ENCODE assay signal across 8 mouse cellular contexts in genomic region chr6:119448321-119449059, GRCm38 (mm10). TPM values are rescaled to one million over a fixed set of nuclear protein-coding genes. Genes with fewer than 3 reads are reported as not detected.
A peak's percentile ranks its signal among the peaks of the same experiment; 100 is the strongest.
DNase-seq lines count a peak whose midpoint lies in the region; ATAC-seq lines count a peak whose summit lies in the region.

No protein-coding gene starts in this region.

- DNase-seq in adrenal gland, adult 18-20 months (ENCODE audit: low spot score in 2 of 2), result peak; percentile 30 to 33
- DNase-seq in forelimb bud, embryonic 11.5 days (ENCODE audit: low read depth, low spot score), result peak; percentile 41
- peak; percentile 38 for DNase-seq in neural tube, embryonic 11.5 days (ENCODE audit: low spot score)
- DNase-seq in cerebellum, adult 9-11 months, result no peak
- no peak for DNase-seq in layer of hippocampus, adult 9-11 months
- no peak for DNase-seq in layer of hippocampus, adult 8-10 months (ENCODE audit: low spot score in 2 of 2)

- H3K4me2 ChIP-seq in limb, embryonic 12.5 days, result peak overlapping the region; percentile 70
- H3K4me2 ChIP-seq in neural tube, embryonic 11.5 days (ENCODE audit: low read depth), result peak overlapping the region; percentile 49

- no peaks in the 10 kb centered on the region for H3K36me3 ChIP-seq in limb, embryonic 12.5 days
- no peaks in the 10 kb centered on the region for H3K36me3 ChIP-seq in neural tube, embryonic 11.5 days (ENCODE audit: control insufficient read depth, insufficient read depth, low read length)

- no peaks in the 10 kb centered on the region for H3K9me3 ChIP-seq in limb, embryonic 12.5 days
- H3K9me3 ChIP-seq in neural tube, embryonic 11.5 days (ENCODE audit: control insufficient read depth, low read length), result no peaks in the 10 kb centered on the region

- peak overlapping the region; percentile 38 for H3K4me3 ChIP-seq in limb, embryonic 12.5 days (replicated peaks)
- peak overlapping the region; percentile 23 for H3K4me3 ChIP-seq in neural tube, embryonic 11.5 days (ENCODE audit: low read depth, low read length)

- WGBS in limb, embryonic 12.5 days, result 7% methylated on average over 18 of the region's 18 CpGs
- 5% methylated on average over 18 of the region's 18 CpGs for WGBS in neural tube, embryonic 11.5 days

- peak; percentile 19 for ATAC-seq in CD4-positive, CD25-positive, alpha-beta regulatory T cell, adult 4 months
- no peak for ATAC-seq in limb, embryonic 12.5 days (ENCODE audit: insufficient number of reproducible peaks, insufficient read depth, low FRiP score, low TSS enrichment, low read depth)
- no peak for ATAC-seq in neural tube, embryonic 11.5 days (ENCODE audit: insufficient read depth, low FRiP score, low TSS enrichment)

- peaks cover 34% of the 10 kb centered on the region for H3K4me1 ChIP-seq in limb, embryonic 12.5 days (replicated peaks)
- H3K4me1 ChIP-seq in neural tube, embryonic 11.5 days (ENCODE audit: control insufficient read depth, insufficient read depth, low read length), result peaks cover 10% of the 10 kb centered on the region

- no peak overlapping the region for H3K27ac ChIP-seq in limb, embryonic 12.5 days
- H3K27ac ChIP-seq in neural tube, embryonic 11.5 days (ENCODE audit: low read depth, low read length), result no peak overlapping the region

- H3K27me3 ChIP-seq in limb, embryonic 12.5 days, result peaks cover 32% of the 10 kb centered on the region
- no peaks in the 10 kb centered on the region for H3K27me3 ChIP-seq in neural tube, embryonic 11.5 days (ENCODE audit: control insufficient read depth, insufficient read depth, low read length)

- H3K9ac ChIP-seq in limb, embryonic 12.5 days (replicated peaks), result peak overlapping the region; percentile 34; the same call in 1 of the 2 replicates
- H3K9ac ChIP-seq in neural tube, embryonic 11.5 days (ENCODE audit: low read length), result peak overlapping the region; percentile 47

RNA-seq across cellular contexts. Expression of gene Fbxl14, which starts 31.0 kb away (rescaled TPM):
- polyA plus RNA-seq in CD4-positive, CD25-positive, alpha-beta regulatory T cell, adult 4 months (2017; shearing (Covaris generic)), result 10 to 100 TPM; 10.7 to 11.3 TPM
- total RNA-seq in adrenal gland, adult 18-20 months (2021), result 10 to 100 TPM; 31.7 to 34.1 TPM
- 4.2 and 4.9 TPM in 2 replicates for polyA plus RNA-seq in limb, embryonic 12.5 days (2016; fragmentation: Nextera tagmentation; extraction: Ambion mirVana)
- 5.8 and 7.2 TPM in 2 replicates for polyA plus RNA-seq in neural tube, embryonic 11.5 days (2014; fragmentation: Nextera tagmentation; extraction: Ambion mirVana)
- total RNA-seq in layer of hippocampus, adult 8-10 months (2022), result 10 to 100 TPM; 33.2 to 34.0 (median 33.8) TPM

RNA-seq across cellular contexts. Expression of gene Adipor2, which starts 31.0 kb away (rescaled TPM):
- 10 to 100 TPM in 1 of 2 experiments, 1 to 10 TPM in 1; 7.7 to 10.3 TPM for polyA plus RNA-seq in CD4-positive, CD25-positive, alpha-beta regulatory T cell, adult 4 months (2017; shearing (Covaris generic))
- total RNA-seq in adrenal gland, adult 18-20 months (2021), result 100 to 1,000 TPM; 191 to 229 TPM
- polyA plus RNA-seq in limb, embryonic 12.5 days (2016; fragmentation: Nextera tagmentation; extraction: Ambion mirVana), result 26.6 and 27.9 TPM in 2 replicates
- 20.6 and 21.7 TPM in 2 replicates for polyA plus RNA-seq in neural tube, embryonic 11.5 days (2014; fragmentation: Nextera tagmentation; extraction: Ambion mirVana)
- total RNA-seq in layer of hippocampus, adult 8-10 months (2022), result 10 to 100 TPM; 41.4 to 46.2 (median 44.2) TPM

Comparison
In these comparisons a context has a peak if more than half of its experiments do, and no peak if none do; other contexts are left out.
1. DNase-seq: peak in adrenal gland, adult 18-20 months (2 of 2), forelimb bud, embryonic 11.5 days (single experiment) and neural tube, embryonic 11.5 days (single experiment); none in cerebellum, adult 9-11 months (single experiment), layer of hippocampus, adult 9-11 months (single experiment) and layer of hippocampus, adult 8-10 months (0 of 2).